Mouse (Mus musculus) telencephalon, adult 2 months (tissue): ENCODE results near the gene Pdcd11.
A peak's percentile ranks its signal among the peaks of the same experiment; 100 is the strongest.
"Not testable (repeated sequence)": the region's sequence is repeated elsewhere in the genome, so short reads cannot be mapped to it uniquely, and the experiment has no call there.

Experiments
- DNase-seq: peaks from one replicate; pipeline ENCODE4 v3.0.0-alpha.2; 2011; ENCODE audit warnings: low read depth, low spot score

Pdcd11 gene

DNA sequence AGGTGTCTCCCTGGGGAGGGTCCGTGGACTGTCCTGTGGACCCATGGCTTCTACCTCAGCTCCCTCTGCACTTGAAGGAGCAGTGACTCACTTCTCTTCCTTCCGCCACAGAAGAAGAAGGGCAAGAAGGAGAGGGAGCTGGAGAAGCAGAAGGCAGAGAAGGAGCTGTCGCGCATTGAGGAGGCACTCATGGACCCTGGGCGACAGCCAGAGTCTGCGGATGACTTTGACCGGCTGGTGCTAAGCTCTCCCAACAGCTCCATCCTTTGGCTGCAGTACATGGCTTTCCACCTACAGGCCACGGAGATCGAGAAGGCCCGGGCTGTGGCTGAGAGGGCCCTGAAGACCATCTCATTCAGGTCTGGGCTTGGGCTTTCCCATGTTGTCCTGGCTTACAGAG, 37.6 kb downstream of the Pdcd11 start:
- DNase-seq, result no peak

DNA sequence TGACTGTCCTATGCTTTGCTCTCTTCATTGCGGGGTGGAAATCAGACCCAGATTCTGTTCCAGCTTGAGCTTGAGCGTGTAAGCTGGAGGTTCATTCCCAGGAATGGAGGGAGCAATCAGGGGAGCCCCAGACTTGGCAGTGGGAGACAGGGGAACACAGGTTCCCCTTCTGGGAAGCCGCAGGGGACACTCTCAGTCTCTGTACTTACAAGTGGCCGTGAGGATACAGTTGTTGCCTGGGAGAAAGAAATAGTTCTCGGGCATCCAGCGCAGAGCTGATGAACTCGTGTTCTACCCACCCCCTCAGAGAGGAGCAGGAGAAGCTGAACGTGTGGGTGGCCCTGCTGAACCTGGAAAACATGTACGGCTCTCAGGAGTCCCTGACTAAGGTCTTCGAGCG, 38.3 kb downstream of the Pdcd11 start:
- no peak for DNase-seq

DNA sequence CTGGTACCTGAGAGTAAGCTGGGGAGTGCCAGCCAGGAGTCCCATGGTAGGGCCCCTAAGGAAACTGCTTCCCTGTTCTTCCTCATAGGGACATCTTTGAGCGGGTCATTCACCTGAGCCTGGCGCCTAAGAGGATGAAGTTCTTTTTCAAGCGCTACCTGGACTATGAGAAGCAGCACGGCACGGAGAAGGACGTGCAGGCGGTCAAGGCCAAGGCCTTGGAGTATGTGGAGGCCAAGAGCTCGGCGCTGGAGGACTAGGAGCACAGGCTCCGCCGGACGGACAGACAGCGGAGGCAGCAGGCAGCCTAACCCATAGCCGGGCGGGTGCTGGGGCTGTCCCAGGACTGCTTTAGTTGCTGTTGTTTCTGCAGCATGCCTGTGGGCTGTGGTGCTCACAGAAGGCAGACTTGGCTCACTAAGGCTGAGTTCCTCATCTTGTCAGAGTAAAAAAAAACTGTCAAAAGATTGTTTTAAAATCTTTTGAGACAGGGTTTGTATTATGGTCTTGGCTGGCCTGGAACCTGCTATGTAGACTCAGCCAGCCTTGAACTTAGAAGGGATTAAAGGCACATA, 40.1 kb downstream of the Pdcd11 start:
- no peak for DNase-seq

DNA sequence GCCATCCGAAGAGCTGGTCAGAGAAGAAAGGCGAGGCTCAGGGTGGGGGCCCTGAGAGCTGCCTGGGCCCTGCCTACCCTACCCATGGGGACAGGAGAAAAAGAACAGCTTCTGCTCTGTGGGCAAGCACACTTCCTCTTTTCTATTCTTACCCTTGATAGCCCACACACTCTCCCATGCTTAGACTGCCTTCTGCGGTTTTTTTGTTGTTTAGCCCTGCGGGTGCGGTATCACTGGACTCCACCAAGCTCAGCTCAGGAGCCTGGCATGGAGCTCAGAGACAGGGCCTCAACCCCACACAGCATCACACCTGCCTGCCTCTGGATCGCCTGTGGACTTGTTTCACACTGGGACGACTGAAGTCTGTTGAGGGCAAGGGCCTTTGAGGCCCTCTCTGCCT, 42.6 kb downstream of the Pdcd11 start:
- DNase-seq, result no peak

DNA sequence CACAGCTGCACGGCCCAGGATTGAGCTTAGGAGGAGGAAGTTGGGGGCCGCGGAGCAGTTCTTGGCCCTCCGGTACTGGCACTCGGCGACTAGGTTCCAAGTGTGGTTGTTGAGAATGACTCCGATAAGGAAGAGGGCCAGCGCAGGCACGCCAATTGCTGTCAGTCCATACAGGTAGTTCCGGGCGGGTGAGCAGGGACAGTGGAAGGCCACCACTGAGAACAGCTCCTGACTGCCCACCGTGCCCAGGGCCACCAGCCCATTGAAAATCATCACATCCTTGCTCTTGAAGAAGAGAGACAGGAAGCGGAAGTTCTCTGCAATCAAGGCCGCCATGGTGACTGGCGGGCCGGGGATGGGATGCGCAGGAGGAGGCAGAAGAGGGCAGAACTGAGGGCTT, 45.0 kb downstream of the Pdcd11 start:
- no peak for DNase-seq

DNA sequence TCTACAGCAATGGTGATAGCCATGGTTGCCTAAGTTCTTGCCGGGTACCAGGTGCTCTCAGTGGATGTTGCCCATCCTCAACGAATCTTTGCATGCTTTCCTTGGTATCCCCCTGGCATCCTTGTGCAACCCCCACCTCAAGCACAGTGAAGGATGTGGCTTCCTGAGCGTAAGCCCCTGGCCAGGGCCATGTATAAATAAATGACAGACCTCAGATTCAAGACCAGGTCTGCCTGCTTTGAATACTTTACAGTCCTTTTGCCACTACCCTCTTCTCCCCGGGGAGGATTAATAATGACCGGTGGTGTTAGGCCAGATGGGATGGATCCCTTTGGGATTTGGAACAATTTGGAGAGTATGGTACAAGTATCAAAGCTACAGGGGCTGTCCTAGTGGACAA, 45.6 kb downstream of the Pdcd11 start:
- no peak for DNase-seq

GRCm38 (mm10) chr19:47137051-47137581, 46.5 kb downstream of the Pdcd11 start:
- peak; percentile 79 for DNase-seq

- peak; percentile 78 for DNase-seq
These were observed 47.3 kb downstream of the Pdcd11 start, which contains the start of gene Calhm2 for GRCm38 (mm10) chr19:47137771-47138421. Gene Calhm2, minus strand, starts transcription at chr19:47138294.

- DNase-seq, result not testable (repeated sequence)
These were observed 49.0 kb downstream of the Pdcd11 start for GRCm38 (mm10) chr19:47139611-47140010.

DNA sequence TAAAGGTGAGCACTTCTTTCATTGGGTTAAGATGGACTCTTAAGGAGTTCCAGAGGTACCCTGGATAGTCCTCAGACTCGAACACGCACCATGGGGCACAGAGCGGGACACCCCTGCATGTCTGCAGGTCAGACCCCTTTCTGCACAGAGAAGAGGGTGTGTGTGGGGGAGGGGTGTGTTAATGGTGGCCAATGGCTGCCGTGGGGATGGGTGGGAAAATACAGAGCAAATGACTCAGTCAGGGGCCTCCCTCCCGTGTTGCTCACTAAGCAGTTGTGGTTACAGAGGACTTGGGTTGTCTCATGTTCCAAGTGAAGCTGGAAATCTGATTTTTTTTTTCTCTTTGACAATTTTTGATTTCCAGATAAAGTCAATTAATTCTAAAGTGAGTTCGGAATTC, 51.9 kb downstream of the Pdcd11 start:
- no peak for DNase-seq

DNA sequence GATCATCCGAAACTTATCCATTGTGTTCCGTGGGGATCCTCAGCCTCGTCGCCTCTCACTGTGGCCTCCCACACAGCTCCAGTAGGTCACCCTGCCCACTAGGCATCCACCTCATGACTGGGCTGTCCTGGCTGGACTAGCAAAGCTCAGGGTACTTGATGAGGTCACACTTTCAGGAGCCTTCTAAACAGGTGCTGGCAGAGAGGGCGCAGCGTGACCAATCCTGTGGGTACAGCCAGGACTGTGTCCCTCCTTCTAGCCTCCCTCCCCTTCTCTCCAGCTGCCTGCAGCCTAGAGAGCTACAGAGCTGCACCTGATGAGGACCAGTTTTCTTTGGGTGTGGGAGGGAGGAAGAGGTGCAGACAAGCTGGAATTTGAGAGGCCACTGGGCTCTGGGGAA, 53.6 kb downstream of the Pdcd11 start, which contains the start of gene Calhm1:
TSS of gene Calhm1 (minus strand) at position 101 of the 400 bp plus-strand sequence.
- no peak for DNase-seq

- no peak for DNase-seq
These were observed 57.8 kb downstream of the Pdcd11 start for GRCm38 (mm10) chr19:47148267-47148847.

GRCm38 (mm10) chr19:47149854-47150253, 59.3 kb downstream of the Pdcd11 start:
- no peak for DNase-seq

GRCm38 (mm10) chr19:47151332-47152061, 60.9 kb downstream of the Pdcd11 start:
- DNase-seq, result no peak

DNA sequence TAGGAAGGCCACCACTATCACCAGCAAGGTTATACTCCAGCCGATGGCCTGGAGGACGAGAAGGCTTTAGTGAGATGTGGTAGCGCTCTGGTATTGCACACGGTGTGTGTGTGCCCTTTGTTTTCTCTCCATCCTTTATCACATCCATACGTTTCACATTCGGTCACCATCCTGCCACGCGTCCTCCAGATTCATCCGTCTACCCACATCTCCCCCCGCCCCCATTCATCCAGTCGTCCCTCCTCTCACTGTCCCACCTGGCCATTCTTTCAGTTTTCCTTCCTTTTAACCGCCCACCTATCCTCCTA, 61.4 kb downstream of the Pdcd11 start:
- no peak for DNase-seq

DNA sequence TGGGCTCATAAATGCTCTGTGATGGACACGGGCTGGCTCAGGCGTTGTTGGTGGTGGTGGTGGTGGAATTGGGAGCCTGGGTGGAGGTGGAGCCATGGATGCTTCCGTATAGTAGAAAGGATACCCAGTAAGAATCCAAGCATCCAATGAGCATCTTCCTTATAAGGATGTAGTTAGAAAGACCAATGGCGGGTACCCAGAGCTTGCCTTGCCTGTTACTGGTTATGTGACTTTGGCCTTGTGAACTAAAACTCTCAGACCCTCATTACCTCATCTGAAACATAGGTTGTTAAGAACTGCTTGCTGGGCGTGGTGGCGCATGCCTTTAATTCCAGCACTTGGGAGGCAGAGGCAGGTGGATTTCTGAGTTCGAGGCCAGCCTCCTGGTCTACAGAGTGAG, 63.2 kb downstream of the Pdcd11 start:
- DNase-seq, result no peak

DNA sequence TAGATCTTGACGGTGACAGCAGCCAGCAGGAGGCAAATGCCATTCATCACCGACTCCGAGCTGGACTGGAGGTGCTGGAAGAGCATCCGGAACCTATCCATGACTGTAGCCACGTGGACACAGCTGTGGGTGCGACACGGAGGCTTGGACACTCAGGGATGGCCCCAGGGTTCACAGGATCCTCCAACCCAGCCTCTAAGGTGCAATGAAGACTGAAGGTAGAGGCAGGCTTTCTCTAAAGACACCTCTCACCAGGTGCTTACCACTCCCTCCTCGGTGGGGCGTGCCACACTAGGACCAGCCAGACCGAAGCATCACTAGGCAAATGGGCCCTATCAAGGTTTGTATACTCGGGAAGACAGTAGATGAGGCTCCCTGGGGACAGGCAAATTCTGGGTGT, 67.1 kb downstream of the Pdcd11 start, which contains the start of gene Calhm3:
TSS of gene Calhm3 (minus strand) at position 101 of the 400 bp plus-strand sequence.
- DNase-seq, result no peak

- no peak for DNase-seq
These were observed 71.1 kb downstream of the Pdcd11 start for GRCm38 (mm10) chr19:47161669-47162068.

DNA sequence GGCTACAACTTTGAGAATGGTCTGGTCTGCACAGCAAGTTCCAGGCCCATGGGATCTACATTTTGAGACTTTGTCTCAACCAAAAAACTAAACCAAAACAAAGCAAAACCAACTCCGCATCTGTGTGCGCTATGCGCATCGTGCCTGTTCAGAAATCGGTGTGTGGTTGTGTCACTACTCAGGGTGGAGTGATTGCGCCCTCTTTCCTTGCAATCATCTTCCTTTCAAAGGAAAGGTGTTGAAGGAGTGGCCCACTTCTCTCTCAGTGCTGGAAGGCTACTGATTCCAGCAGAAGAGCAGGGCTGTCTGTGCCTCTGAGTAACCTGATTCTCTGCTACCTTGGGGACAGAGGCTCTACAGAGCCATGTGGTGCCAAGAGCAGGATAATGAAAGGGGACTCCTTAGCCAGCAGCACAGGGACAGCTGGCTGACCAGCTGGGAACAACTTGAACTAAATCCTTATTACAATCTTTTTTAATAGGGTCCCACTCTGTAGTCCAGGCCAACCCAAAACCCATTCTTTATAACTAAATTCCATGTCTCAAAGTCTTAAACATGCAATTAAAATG, 72.7 kb downstream of the Pdcd11 start:
- DNase-seq, result no peak

GRCm38 (mm10) chr19:47166758-47167157, 76.2 kb downstream of the Pdcd11 start:
- DNase-seq, result no peak

GRCm38 (mm10) chr19:47167617-47168214, 77.1 kb downstream of the Pdcd11 start:
- no peak for DNase-seq

DNA sequence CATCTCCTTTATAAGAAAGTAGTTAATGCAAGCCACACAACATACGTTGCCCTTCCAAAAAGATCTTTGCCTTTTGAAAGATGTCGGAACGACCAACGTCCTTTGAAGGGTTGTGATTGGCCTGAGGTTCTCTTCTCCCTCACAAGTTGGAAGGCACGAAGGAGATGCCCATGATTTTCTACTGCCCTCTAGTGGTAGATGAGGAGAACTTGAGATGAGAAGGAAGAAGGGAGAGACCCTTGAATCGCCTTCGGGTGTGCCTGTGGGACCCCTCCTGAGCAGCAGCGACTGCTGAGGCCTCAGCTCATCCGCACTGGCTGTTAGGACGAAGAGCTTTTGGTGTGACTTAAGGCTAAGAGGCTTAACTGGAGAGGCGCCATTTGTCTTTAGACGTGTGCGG, 77.7 kb downstream of the Pdcd11 start:
- no peak for DNase-seq
